10 mouse cellular contexts compared by ENCODE assay signal in the genomic region with DNA sequence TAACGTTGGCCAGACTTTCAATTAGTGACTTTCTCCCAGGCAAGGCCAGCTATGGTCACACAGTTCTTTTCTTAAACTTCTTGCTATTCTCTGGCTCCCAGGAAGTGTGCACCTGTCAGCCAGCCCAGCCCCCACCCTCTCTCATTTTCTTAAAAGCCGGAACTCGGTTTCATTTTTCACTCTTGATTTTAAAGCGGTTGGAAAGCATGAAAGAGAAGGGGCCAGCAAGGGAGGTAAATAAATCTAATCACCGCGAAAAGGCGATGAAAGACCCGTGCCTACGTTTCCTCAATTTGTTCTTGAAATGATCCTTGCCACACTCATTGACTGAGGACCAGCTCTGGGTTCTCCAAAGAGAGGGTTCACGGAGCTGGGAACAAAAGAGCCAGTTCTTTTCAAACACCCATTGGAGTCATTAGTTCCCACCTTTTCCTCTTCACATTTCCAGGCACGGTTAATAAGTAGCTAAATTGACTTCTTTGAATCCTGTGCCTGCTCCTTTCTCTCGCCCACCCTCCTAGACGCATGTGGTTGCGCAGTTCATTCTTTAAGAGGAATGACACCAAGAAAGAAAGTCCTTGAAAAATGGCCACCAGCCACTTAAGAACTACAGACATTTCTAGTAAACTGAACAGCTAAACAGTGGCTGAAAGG.
A peak's percentile ranks its signal among the peaks of the same experiment; 100 is the strongest.
DNase-seq lines count a peak whose midpoint lies in the region; ATAC-seq lines count a peak whose summit lies in the region.
"Had no signal": no experiment of that assay in that cellular context is flagged by ENCODE, and none has a peak within 500 bp of the region (broad histone marks: within the 10 kb centered on the region; RNA-seq: fewer than 3 reads in every experiment).

No protein-coding gene starts in this region.

- DNase-seq in kidney, adult 18-20 months: peak; percentile 3
- DNase-seq in kidney, adult 8-10 months: no peak
- DNase-seq in embryo, embryonic 11 days: peak; percentile 30
- DNase-seq in large intestine, adult 2 months (ENCODE audit: low read depth, low spot score): peak; percentile 18
- DNase-seq in cerebellum, adult 11-12 months: no peak
- DNase-seq in layer of hippocampus, adult 11-12 months (ENCODE audit: low spot score): no peak
- DNase-seq in left cerebral cortex, postnatal 14 days (ENCODE audit: low spot score in 2 of 2): no peak

- ATAC-seq in stomach, embryonic 15.5 days (ENCODE audit: insufficient read depth, low FRiP score, low read depth): peak; percentile 75

- H3K36me3 ChIP-seq in stomach, embryonic 15.5 days: no peaks in the 10 kb centered on the region
- H3K36me3 ChIP-seq: heart, embryonic 13.5 days had no signal

- 0 out of 2 replicates have a peak, but pooled peaks cover 6% of the 10 kb centered on the region for H3K4me1 ChIP-seq in stomach, embryonic 15.5 days

- intact Hi-C loops in left cerebral cortex, postnatal 14 days (cut with DNase I): loop anchor here (2.0 to 10.0 kb wide), 3 partner anchors 148 to 725 kb away; no protein-coding TSS in a partner anchor

- H3K27ac ChIP-seq in stomach, embryonic 15.5 days: peak overlapping the region; percentile 88
- H3K27ac ChIP-seq: heart, embryonic 13.5 days had no signal

- no peak overlapping the region for H3K4me3 ChIP-seq in stomach, embryonic 15.5 days (replicated peaks)
- H3K4me3 ChIP-seq: erythroblast, embryonic 14.5 days; heart, embryonic 13.5 days had no signal

- H3K9ac ChIP-seq in stomach, embryonic 15.5 days: no peak overlapping the region
- H3K9ac ChIP-seq: heart, embryonic 13.5 days had no signal

- WGBS in large intestine, adult 2 months: 28% methylated on average over 14 of the region's 14 CpGs
- WGBS in stomach, embryonic 15.5 days: 35% methylated on average over 14 of the region's 14 CpGs

- H3K27me3 ChIP-seq in stomach, embryonic 15.5 days (replicated peaks): no peaks in the 10 kb centered on the region

- peak overlapping the region; percentile 36 for H3K4me2 ChIP-seq in stomach, embryonic 15.5 days

- no peaks in the 10 kb centered on the region for H3K9me3 ChIP-seq in stomach, embryonic 15.5 days
- H3K9me3 ChIP-seq: heart, embryonic 13.5 days had no signal

Comparison
In these comparisons a context has a peak if more than half of its experiments do, and no peak if none do; other contexts are left out.
1. DNase-seq: peak in kidney, adult 18-20 months (single experiment), embryo, embryonic 11 days (single experiment) and large intestine, adult 2 months (single experiment); none in kidney, adult 8-10 months (0 of 2), cerebellum, adult 11-12 months (single experiment), layer of hippocampus, adult 11-12 months (single experiment) and left cerebral cortex, postnatal 14 days (0 of 2).